Comparison of ENCODE assay signal across 8 mouse cellular contexts in genomic region chr5:142894918-142895613, GRCm38 (mm10). TPM values are rescaled to one million over a fixed set of nuclear protein-coding genes. Genes with fewer than 3 reads are reported as not detected.
DNase-seq lines count a peak whose midpoint lies in the region; ATAC-seq and TF ChIP-seq lines count a peak whose summit lies in the region.

TSS of gene Fbxl18 (minus strand) at chr5:142895421.

- H3K27me3 ChIP-seq in MEL (ENCODE audit: control insufficient read depth in 1 of 2, insufficient read depth in 2 of 2, low read length in 2 of 2): no peaks in the 10 kb centered on the region
- no peaks in the 10 kb centered on the region for H3K27me3 ChIP-seq in forebrain, postnatal 0 days (ENCODE audit: insufficient read depth, low read length)

- peak within 1 kb of the TSS; percentile 76 for H3K9ac ChIP-seq in MEL (ENCODE audit: control insufficient read depth, low read depth, low read length, poor library complexity, severe bottlenecking)
- H3K9ac ChIP-seq in forebrain, postnatal 0 days: peak within 1 kb of the TSS; percentile 82

- H3K4me3 ChIP-seq in MEL (ENCODE audit: control insufficient read depth in 1 of 2, insufficient read depth in 1 of 2, low read depth in 2 of 2, low read length in 2 of 2): peak within 1 kb of the TSS; percentile 64 to 85
- H3K4me3 ChIP-seq in forebrain, postnatal 0 days (ENCODE audit: low read depth, low read length): peak within 1 kb of the TSS; percentile 65

- peak; percentile 98 for ATAC-seq in forebrain, postnatal 0 days

- no peak for TF ChIP-seq RAD21 in MEL (IDR thresholded peaks at IDR 0.05; ENCODE audit: low read depth, low read length)

- peaks cover 2 to 8% of the 10 kb centered on the region in 2 experiments; a peak in 2 of 4 replicates for H3K4me1 ChIP-seq in MEL (ENCODE audit: control insufficient read depth in 1 of 2, insufficient read depth in 2 of 2, low read length in 2 of 2)
- H3K4me1 ChIP-seq in forebrain, postnatal 0 days (ENCODE audit: insufficient read depth): peaks cover 8% of the 10 kb centered on the region

- H3K36me3 ChIP-seq in MEL (ENCODE audit: control insufficient read depth in 1 of 2, insufficient read depth in 2 of 2, low read length in 2 of 2): peaks cover 0 to 8% of the 10 kb centered on the region in 2 experiments; a peak in 2 of 4 replicates
- peaks cover 13% of the 10 kb centered on the region; the same call in 1 of the 2 replicates for H3K36me3 ChIP-seq in forebrain, postnatal 0 days (ENCODE audit: insufficient read depth)

- WGBS in forebrain, postnatal 0 days: under 1% methylated on average over 40 of the region's 40 CpGs

- peak within 1 kb of the TSS; percentile 71 for H3K4me2 ChIP-seq in forebrain, postnatal 0 days (ENCODE audit: low read depth)

- H3K27ac ChIP-seq in MEL (ENCODE audit: control insufficient read depth, low read depth, low read length): peak within 1 kb of the TSS; percentile 80
- H3K27ac ChIP-seq in forebrain, postnatal 0 days (ENCODE audit: low read depth, low read length): peak within 1 kb of the TSS; percentile 71

- no peak for TF ChIP-seq CTCF in MEL (IDR thresholded peaks at IDR 0.05 in 2 of 3, conservative IDR thresholded peaks at IDR 0.05 in 1 of 3; ENCODE audit: control insufficient read depth in 1 of 3, insufficient read depth in 1 of 3, low read depth in 2 of 3, low read length in 3 of 3, poor library complexity in 1 of 3, severe bottlenecking in 1 of 3)
- TF ChIP-seq CTCF in forebrain, postnatal 0 days (IDR thresholded peaks at IDR 0.05; ENCODE audit: low read depth): no peak

- H3K79me2 ChIP-seq in MEL (ENCODE audit: control insufficient read depth, insufficient read depth, low read length, poor library complexity): peaks cover 13% of the 10 kb centered on the region

- TF ChIP-seq POLR2A in MEL (IDR thresholded peaks at IDR 0.05; ENCODE audit: control insufficient read depth in 1 of 2, insufficient read depth in 1 of 2, low read depth in 1 of 2, low read length in 2 of 2, poor library complexity in 1 of 2): peak; percentile 66 to 81; a peak in 3 of 4 replicates

- peak; percentile 94 for DNase-seq in MEL (ENCODE audit: low read depth, low spot score)
- peak; percentile 90 to 92 for DNase-seq in cerebellum, adult 18-20 months
- peak; percentile 93 for DNase-seq in forebrain, postnatal 0 days
- peak; percentile 94 for DNase-seq in heart, postnatal 4 days
- peak; percentile 89 for DNase-seq in layer of hippocampus, adult 9-11 months
- peak; percentile 95 for DNase-seq in lung, postnatal 10 days
- DNase-seq in ovary, postnatal 36 days (ENCODE audit: low spot score): peak; percentile 90
- DNase-seq in thymus, postnatal 25 days: peak; percentile 89

- no peak for TF ChIP-seq EP300 in MEL (IDR thresholded peaks at IDR 0.05; ENCODE audit: low read depth in 1 of 2, low read length in 2 of 2)

- no peaks in the 10 kb centered on the region for H3K9me3 ChIP-seq in MEL (replicated peaks; ENCODE audit: insufficient read depth, low read length)
- no peaks in the 10 kb centered on the region for H3K9me3 ChIP-seq in forebrain, postnatal 0 days (ENCODE audit: low read length)

TF ChIP-seq in MEL, 35 proteins besides CTCF, POLR2A, EP300 and RAD21:
- TF ChIP-seq MAFK (IDR thresholded peaks at IDR 0.05; ENCODE audit: borderline replicate concordance, low read depth, low read length) (no peak), CHD2 (IDR thresholded peaks at IDR 0.05; ENCODE audit: low read length) (no peak), MEF2A (IDR thresholded peaks at IDR 0.05; ENCODE audit: extremely low read depth, insufficient replicate concordance, low read depth, low read length, poor library complexity, severe bottlenecking) (no peak), ZC3H11A (IDR thresholded peaks at IDR 0.05; ENCODE audit: low read depth, low read length) (peak; percentile 30; the same call in 1 of the 2 replicates), TAL1 (IDR thresholded peaks at IDR 0.05; ENCODE audit: low read length) (no peak), SMC3 (IDR thresholded peaks at IDR 0.05; ENCODE audit: low read depth, low read length) (no peak), NELFE (IDR thresholded peaks at IDR 0.05; ENCODE audit: low read depth, low read length) (peak; percentile 77), JUND (IDR thresholded peaks at IDR 0.05; ENCODE audit: low read depth, low read length) (no peak), ELF1 (IDR thresholded peaks at IDR 0.05; ENCODE audit: low read depth, low read length) (peak; percentile 55; the same call in 1 of the 2 replicates), GATA1 (IDR thresholded peaks at IDR 0.05; ENCODE audit: low read depth, low read length) (no peak), USF1 (IDR thresholded peaks at IDR 0.05; ENCODE audit: low read depth, low read length) (no peak), E2F4 (IDR thresholded peaks at IDR 0.05; ENCODE audit: borderline replicate concordance, low read depth, low read length) (no peak), POLR2AphosphoS2 (IDR thresholded peaks at IDR 0.05; ENCODE audit: low read length) (no peak), MAZ (IDR thresholded peaks at IDR 0.05; ENCODE audit: low read depth, low read length) (no peak), USF2 (IDR thresholded peaks at IDR 0.05; ENCODE audit: borderline replicate concordance in 1 of 2, insufficient read depth in 1 of 2, low read depth in 1 of 2, low read length in 2 of 2) (no peak), MXI1 (IDR thresholded peaks at IDR 0.05; ENCODE audit: low read depth, low read length) (peak; percentile 76; the same call in 1 of the 2 replicates), HCFC1 (IDR thresholded peaks at IDR 0.05; ENCODE audit: low read depth, low read length) (peak; percentile 100), MAX (IDR thresholded peaks at IDR 0.05; ENCODE audit: low read length) (no peak; the same call in 1 of the 2 replicates), GABPA (IDR thresholded peaks at IDR 0.05; ENCODE audit: low read depth, low read length) (no peak), RCOR1 (IDR thresholded peaks at IDR 0.05; ENCODE audit: low read depth, low read length) (0 out of 2 replicates have a peak, but pooled peaks have one; percentile 10), ETS1 (IDR thresholded peaks at IDR 0.05; ENCODE audit: low read depth, low read length) (no peak), ZMIZ1 (IDR thresholded peaks at IDR 0.05; ENCODE audit: low read depth, low read length) (0 out of 2 replicates have a peak, but pooled peaks have one; percentile 42), SIN3A (IDR thresholded peaks at IDR 0.05; ENCODE audit: low read length) (peak; percentile 95), BHLHE40 (IDR thresholded peaks at IDR 0.05; ENCODE audit: borderline replicate concordance, low read depth, low read length) (no peak), ZKSCAN1 (IDR thresholded peaks at IDR 0.05; ENCODE audit: low read depth, low read length) (no peak), TCF12 (IDR thresholded peaks at IDR 0.05; ENCODE audit: low read depth, low read length) (peak; percentile 40; the same call in 1 of the 2 replicates), UBTF (IDR thresholded peaks at IDR 0.05; ENCODE audit: borderline replicate concordance, insufficient read depth, low read depth, low read length) (no peak), KAT2A (conservative IDR thresholded peaks at IDR 0.05; ENCODE audit: low read depth, low read length) (peak; percentile 91), MYC (IDR thresholded peaks at IDR 0.05; ENCODE audit: low read depth, low read length) (no peak), POLR2AphosphoS5 (IDR thresholded peaks at IDR 0.05; ENCODE audit: borderline replicate concordance, low read depth, low read length) (no peak), MYB (IDR thresholded peaks at IDR 0.05; ENCODE audit: low read depth, low read length) (no peak), ZNF384 (IDR thresholded peaks at IDR 0.05; ENCODE audit: low read depth, low read length) (no peak), NRF1 (IDR thresholded peaks at IDR 0.05; ENCODE audit: insufficient read depth, low read depth, low read length, poor library complexity, severe bottlenecking) (peak; percentile 42), TBP (IDR thresholded peaks at IDR 0.05; ENCODE audit: low read depth, low read length) (peak; percentile 68; the same call in 1 of the 2 replicates), CHD1 (IDR thresholded peaks at IDR 0.05; ENCODE audit: low read depth, low read length) (no peak)

RNA-seq across cellular contexts. Expression of gene Fbxl18, which starts in this region (rescaled TPM):
- 3.9 and 4.6 TPM in 2 replicates for total RNA-seq in MEL (2012; rRNA removed)
- 1 to 10 TPM in 1 of 2 experiments, not detected in 1; 7.4 TPM for polyA plus RNA-seq in MEL (2012; ENCODE audit: insufficient read depth in 1 of 2, insufficient read length in 2 of 2, low read depth in 1 of 2, low replicate concordance in 2 of 2, missing spikeins in 1 of 2)
- 24.9 and 38.0 TPM in 2 replicates for total RNA-seq in forebrain, postnatal 0 days (2014; rRNA removed)
- 14.9 and 27.0 TPM in 2 replicates for polyA plus RNA-seq in forebrain, postnatal 0 days (2015; fragmentation: Nextera tagmentation; extraction: Ambion mirVana)
- total RNA-seq in heart, postnatal 4 days (2021): 1 to 10 TPM; 9.4 to 9.5 TPM

Comparison
In these comparisons a context has a peak if more than half of its experiments do, and no peak if none do; other contexts are left out.
1. Peak in every context shown above with its lines: DNase-seq, ATAC-seq, H3K4me3 ChIP-seq and H3K27ac ChIP-seq.